Mouse (Mus musculus) MEL (cell line): Measurements from ENCODE around the gene Mocs1. TPM values are rescaled to one million over a fixed set of nuclear protein-coding genes. Genes with fewer than 3 reads are reported as not detected.
"Not testable (repeated sequence)": the region's sequence is repeated elsewhere in the genome, so short reads cannot be mapped to it uniquely, and the experiment has no call there.

Source experiments
- DNase-seq: peaks from one replicate; pipeline ENCODE4 v3.0.0; 2011; ENCODE audit warnings: low read depth, low spot score
- H3K27ac ChIP-seq: 2 replicates; pipeline ENCODE4 v1.5.1; 2012; ENCODE audit warnings: low read depth, mild to moderate bottlenecking, control low read depth, low read length, moderate library complexity; ENCODE audit not compliant: control insufficient read depth
- H3K27me3 ChIP-seq, 2 experiments: fragments of 150-350 bp in 1 of 2; sonication (generic) in 1 of 2; 2 replicates each; pipeline ENCODE4 v1.6.1; 2012; ENCODE audit warnings: low read length in 2 of 2, mild to moderate bottlenecking in 2 of 2, improper control_type of control experiment in 1 of 2, moderate library complexity in 1 of 2; ENCODE audit not compliant: insufficient read depth in 2 of 2, control insufficient read depth in 1 of 2
- H3K36me3 ChIP-seq, 2 experiments: 2 replicates each; pipeline ENCODE4 v1.6.1; 2012 to 2014; ENCODE audit warnings: low read length in 2 of 2, improper control_type of control experiment in 1 of 2, inconsistent platforms in 1 of 2, mild to moderate bottlenecking in 1 of 2; ENCODE audit not compliant: insufficient read depth in 2 of 2, control insufficient read depth in 1 of 2
- H3K4me1 ChIP-seq, 2 experiments: fragments of 150-350 bp in 1 of 2; sonication (generic) in 1 of 2; 2 replicates each; pipeline ENCODE4 v1.6.1; 2012; ENCODE audit warnings: low read length in 2 of 2, improper control_type of control experiment in 1 of 2, mild to moderate bottlenecking in 1 of 2; ENCODE audit not compliant: insufficient read depth in 2 of 2, control insufficient read depth in 1 of 2
- H3K4me3 ChIP-seq, 2 experiments: fragments of 150-350 bp in 1 of 2; sonication (generic) in 1 of 2; 2 replicates each; pipeline ENCODE4 v1.5.1; 2012; ENCODE audit warnings: low read depth in 2 of 2, low read length in 2 of 2, mild to moderate bottlenecking in 2 of 2, moderate library complexity in 2 of 2, control low read depth in 1 of 2, improper control_type of control experiment in 1 of 2; ENCODE audit not compliant: control insufficient read depth in 1 of 2, insufficient read depth in 1 of 2
- H3K79me2 ChIP-seq: 2 replicates; pipeline ENCODE4 v1.6.1; 2012; ENCODE audit warnings: mild to moderate bottlenecking, low read length, moderate library complexity; ENCODE audit not compliant: control insufficient read depth, poor library complexity, insufficient read depth
- H3K9ac ChIP-seq: 2 replicates; pipeline ENCODE4 v1.6.1; 2012; ENCODE audit warnings: low read depth, mild to moderate bottlenecking, control low read depth, low read length, moderate library complexity; ENCODE audit not compliant: control insufficient read depth, poor library complexity, severe bottlenecking
- H3K9me3 ChIP-seq: fragments of 150-350 bp; sonication (generic); replicated peaks from 2 replicates; pipeline ENCODE4 v1.6.1; 2012; ENCODE audit warnings: mild to moderate bottlenecking, low read length, improper control_type of control experiment, moderate library complexity; ENCODE audit not compliant: insufficient read depth
- BHLHE40 ChIP-seq: IDR thresholded peaks from 2 replicates; pipeline ENCODE4 v1.6.1; 2012; ENCODE audit warnings: low read depth, mild to moderate bottlenecking, inconsistent platforms, low read length, improper control_type of control experiment, borderline replicate concordance
- CTCF ChIP-seq, 3 experiments: IDR thresholded peaks in 2 of 3; conservative IDR thresholded peaks in 1 of 3; 2 replicates each; pipeline ENCODE4 v1.5.1; 2011 to 2012; ENCODE audit warnings: low read length in 3 of 3, low read depth in 2 of 3, mild to moderate bottlenecking in 2 of 3, improper control_type of control experiment in 1 of 3, inconsistent platforms in 1 of 3, mixed read lengths in 1 of 3, moderate library complexity in 1 of 3; ENCODE audit not compliant: control insufficient read depth in 1 of 3, insufficient read depth in 1 of 3, poor library complexity in 1 of 3, severe bottlenecking in 1 of 3
- E2F4 ChIP-seq: IDR thresholded peaks from 2 replicates; pipeline ENCODE4 v1.6.1; 2011; ENCODE audit warnings: low read depth, low read length, improper control_type of control experiment, borderline replicate concordance
- GABPA ChIP-seq: IDR thresholded peaks from 2 replicates; pipeline ENCODE4 v1.6.1; 2012; ENCODE audit warnings: low read depth, mild to moderate bottlenecking, inconsistent platforms, low read length, improper control_type of control experiment, moderate library complexity
- GATA1 ChIP-seq: IDR thresholded peaks from 2 replicates; pipeline ENCODE4 v1.6.1; 2011; ENCODE audit warnings: low read depth, low read length, improper control_type of control experiment
- HCFC1 ChIP-seq: IDR thresholded peaks from 2 replicates; pipeline ENCODE4 v1.6.1; 2012; ENCODE audit warnings: low read depth, mild to moderate bottlenecking, inconsistent platforms, low read length, improper control_type of control experiment, moderate library complexity
- JUND ChIP-seq: IDR thresholded peaks from 2 replicates; pipeline ENCODE4 v1.6.1; 2011; ENCODE audit warnings: low read depth, mild to moderate bottlenecking, improper control_type of control experiment, low read length
- KAT2A ChIP-seq: conservative IDR thresholded peaks from 2 replicates; pipeline ENCODE4 v1.6.1; 2012; ENCODE audit warnings: low read depth, low read length, improper control_type of control experiment, inconsistent platforms
- MAFK ChIP-seq: IDR thresholded peaks from 2 replicates; pipeline ENCODE4 v1.6.1; 2011; ENCODE audit warnings: low read depth, mild to moderate bottlenecking, low read length, improper control_type of control experiment, borderline replicate concordance
- MAZ ChIP-seq: IDR thresholded peaks from 2 replicates; pipeline ENCODE4 v1.6.1; 2012; ENCODE audit warnings: low read depth, mild to moderate bottlenecking, inconsistent platforms, low read length, improper control_type of control experiment
- MEF2A ChIP-seq: IDR thresholded peaks from 2 replicates; pipeline ENCODE4 v1.6.1; 2014; ENCODE audit warnings: low read depth, mild to moderate bottlenecking, inconsistent platforms, low read length, improper control_type of control experiment; ENCODE audit not compliant: poor library complexity, insufficient replicate concordance, severe bottlenecking; ENCODE audit errors: extremely low read depth
- MYB ChIP-seq: IDR thresholded peaks from 2 replicates; pipeline ENCODE4 v1.6.1; 2011; ENCODE audit warnings: mild to moderate bottlenecking, low read depth, low read length, improper control_type of control experiment
- MYC ChIP-seq: IDR thresholded peaks from 2 replicates; pipeline ENCODE4 v1.6.1; 2011; ENCODE audit warnings: low read depth, mild to moderate bottlenecking, low read length, improper control_type of control experiment, moderate library complexity
- POLR2AphosphoS2 ChIP-seq: IDR thresholded peaks from 2 replicates; pipeline ENCODE4 v1.6.1; 2011; ENCODE audit warnings: low read length, improper control_type of control experiment
- RAD21 ChIP-seq: IDR thresholded peaks from 2 replicates; pipeline ENCODE4 v1.6.1; 2011; ENCODE audit warnings: mild to moderate bottlenecking, low read depth, low read length, improper control_type of control experiment
- RCOR1 ChIP-seq: IDR thresholded peaks from 2 replicates; pipeline ENCODE4 v1.6.1; 2012; ENCODE audit warnings: low read depth, mild to moderate bottlenecking, inconsistent platforms, low read length, improper control_type of control experiment
- TAL1 ChIP-seq: IDR thresholded peaks from 2 replicates; pipeline ENCODE4 v1.6.1; 2012; ENCODE audit warnings: mild to moderate bottlenecking, inconsistent platforms, low read length, moderate library complexity, mixed read lengths
- TBP ChIP-seq: IDR thresholded peaks from 2 replicates; pipeline ENCODE4 v1.8.0; 2011; ENCODE audit warnings: low read depth, low read length, improper control_type of control experiment
- UBTF ChIP-seq: IDR thresholded peaks from 2 replicates; pipeline ENCODE4 v1.6.1; 2012; ENCODE audit warnings: low read depth, mild to moderate bottlenecking, inconsistent platforms, low read length, improper control_type of control experiment, moderate library complexity, borderline replicate concordance; ENCODE audit not compliant: insufficient read depth
- USF2 ChIP-seq, 2 experiments: IDR thresholded peaks; 2 replicates each; pipeline ENCODE4 v1.6.1; 2011 to 2012; ENCODE audit warnings: improper control_type of control experiment in 2 of 2, low read length in 2 of 2, borderline replicate concordance in 1 of 2, inconsistent platforms in 1 of 2, low read depth in 1 of 2, mild to moderate bottlenecking in 1 of 2; ENCODE audit not compliant: insufficient read depth in 1 of 2
- ZC3H11A ChIP-seq: IDR thresholded peaks from 2 replicates; pipeline ENCODE4 v1.6.1; 2012; ENCODE audit warnings: low read depth, mild to moderate bottlenecking, inconsistent platforms, low read length, improper control_type of control experiment
- ZMIZ1 ChIP-seq: IDR thresholded peaks from 2 replicates; pipeline ENCODE4 v1.6.1; 2012; ENCODE audit warnings: low read depth, mild to moderate bottlenecking, inconsistent platforms, low read length, improper control_type of control experiment, moderate library complexity
- ZNF384 ChIP-seq: IDR thresholded peaks from 2 replicates; pipeline ENCODE4 v1.6.1; 2012; ENCODE audit warnings: low read depth, mild to moderate bottlenecking, inconsistent platforms, low read length, improper control_type of control experiment
- polyA plus RNA-seq, 2 experiments: library from polyadenylated mRNA; stranded (reverse) in 1 of 2; unstranded in 1 of 2; fragments of >175 nt in 1 of 2; fragments of >200 nt in 1 of 2; gene quantifications; 2 replicates each; pipeline versions ENCODE4 v1.2.1 to v1.2.4; 2012; ENCODE audit warnings: low replicate concordance in 2 of 2, low read depth in 1 of 2; ENCODE audit not compliant: insufficient read length in 2 of 2, insufficient read depth in 1 of 2, missing spikeins in 1 of 2
- total RNA-seq: library from RNA; depleted of rRNA; stranded (reverse); fragments of 300-350 nt; gene quantifications from 2 replicates; pipeline ENCODE4 v1.2.3, GENCODE M21; 2012

The Mocs1 gene
- total and polyA plus RNA-seq, 3 experiments: 7.8 to 24.6 TPM; not detected in 1

DNA sequence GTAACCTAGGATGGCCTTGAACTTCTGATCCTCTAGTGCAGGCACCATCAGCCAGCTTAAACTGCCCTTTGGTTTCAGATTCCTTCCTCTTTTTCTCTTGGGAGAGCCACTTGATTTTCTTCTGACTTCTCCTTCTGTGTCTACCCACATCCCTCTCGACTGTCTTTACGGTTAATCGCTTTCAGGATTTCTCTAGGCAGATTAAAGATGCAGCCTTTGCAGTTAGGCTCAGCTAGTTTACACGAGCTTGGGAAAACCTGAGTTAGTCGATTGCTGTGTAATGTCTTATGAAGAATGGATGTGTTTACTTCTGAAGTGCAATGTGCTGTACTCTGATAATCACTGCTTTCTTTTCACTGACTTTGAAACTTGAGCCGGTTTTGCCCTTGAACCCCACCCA, 8.5 kb downstream of the Mocs1 start:
- Histone ChIP-seq H3K36me3 (peaks cover 2 to 30% of the 10 kb centered on the region in 2 experiments; a peak in 3 of 4 replicates), H3K4me3 (no peak overlapping the region), H3K9ac (no peak overlapping the region), H3K27me3 (no peaks in the 10 kb centered on the region), H3K27ac (no peak overlapping the region), H3K4me1 (peaks cover 12 to 43% of the 10 kb centered on the region in 2 experiments), H3K9me3 (no peaks in the 10 kb centered on the region), H3K79me2 (peaks cover 2% of the 10 kb centered on the region; the same call in 1 of the 2 replicates)
- DNase-seq: peak; percentile 58
- TF ChIP-seq GABPA: no peak
- peak; percentile 14; the same call in 1 of the 2 replicates for TF ChIP-seq TAL1

DNA sequence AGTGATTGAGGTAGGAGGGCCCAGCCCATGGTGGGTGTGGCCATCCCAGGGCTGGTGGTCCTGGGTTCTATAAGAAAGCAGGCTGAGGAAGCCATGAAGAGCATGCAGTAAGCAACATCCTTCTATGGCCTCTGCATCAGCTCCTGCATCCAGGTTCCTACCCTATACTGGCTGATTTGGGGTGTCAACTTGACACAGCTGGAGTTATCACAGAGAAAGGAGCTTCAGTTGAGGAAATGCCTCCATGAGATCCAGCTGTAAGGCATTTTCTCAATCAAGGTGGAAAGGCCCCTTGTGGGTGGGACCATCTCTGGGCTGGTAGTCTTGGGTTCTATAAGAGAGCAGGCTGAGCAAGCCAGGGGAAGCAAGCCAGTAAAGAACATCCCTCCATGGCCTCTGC, 9.1 kb downstream of the Mocs1 start:
- peaks cover 2 to 26% of the 10 kb centered on the region in 2 experiments; a peak in 3 of 4 replicates for H3K36me3 ChIP-seq
- not testable (repeated sequence) for H3K4me3 ChIP-seq, DNase-seq, H3K9me3 ChIP-seq, H3K27me3 ChIP-seq, H3K27ac ChIP-seq, H3K79me2 ChIP-seq, H3K9ac ChIP-seq
- peaks cover 12 to 38% of the 10 kb centered on the region in 2 experiments for H3K4me1 ChIP-seq

DNA sequence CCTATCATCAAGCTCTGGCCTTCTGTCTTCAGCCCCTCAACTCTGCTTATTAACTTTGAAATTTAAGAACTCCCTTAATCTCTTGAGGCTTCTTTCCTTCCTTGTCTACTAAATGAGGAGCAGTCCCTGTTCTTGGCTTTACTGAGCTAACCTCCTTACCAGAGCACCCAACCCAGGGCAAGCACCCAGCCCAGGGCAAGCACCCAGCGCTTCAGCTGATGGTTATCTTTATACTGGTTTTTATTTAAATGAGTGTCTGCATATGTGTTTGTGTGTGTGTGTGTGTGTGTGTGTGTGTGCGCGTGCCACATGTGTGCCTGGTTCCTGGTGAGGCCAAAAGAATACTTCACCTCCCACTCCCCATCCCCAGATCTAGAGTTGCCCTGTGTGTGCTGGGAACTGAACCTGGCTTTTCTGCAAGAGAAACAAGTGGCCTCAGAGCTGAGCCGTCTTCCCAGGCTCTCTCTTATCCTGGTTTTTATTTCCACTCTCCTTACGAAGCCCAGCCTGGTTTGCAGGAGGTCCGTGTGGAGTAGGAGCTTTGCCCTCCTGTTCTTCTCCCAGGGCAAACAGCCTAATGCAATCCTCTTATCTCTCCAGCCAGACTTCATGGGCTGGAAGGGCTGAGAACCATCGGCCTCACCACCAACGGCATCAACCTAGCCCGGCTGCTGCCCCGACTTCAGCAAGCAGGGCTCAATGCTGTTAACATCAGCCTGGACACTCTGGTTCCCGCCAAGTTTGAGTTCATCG, 10.8 kb downstream of the Mocs1 start:
- Histone ChIP-seq H3K36me3 (peaks cover 2 to 20% of the 10 kb centered on the region in 2 experiments; a peak in 3 of 4 replicates), H3K27ac (peak overlapping the region; percentile 69), H3K4me3 (no peak overlapping the region), H3K79me2 (no peaks in the 10 kb centered on the region), H3K9me3 (no peaks in the 10 kb centered on the region), H3K9ac (peak overlapping the region; percentile 25; the same call in 1 of the 2 replicates), H3K27me3 (no peaks in the 10 kb centered on the region), H3K4me1 (peaks cover 9 to 27% of the 10 kb centered on the region in 2 experiments)
- peak; percentile 79 for DNase-seq
- no peak for TF ChIP-seq USF2 (IDR thresholded peaks at IDR 0.05; ENCODE audit: borderline replicate concordance in 1 of 2, insufficient read depth in 1 of 2, low read depth in 1 of 2, low read length in 2 of 2)
- TF ChIP-seq ZNF384: no peak
- TF ChIP-seq POLR2AphosphoS2: no peak
- no peak for TF ChIP-seq MAZ
- no peak for TF ChIP-seq KAT2A
- 0 out of 2 replicates have a peak, but pooled peaks have one; percentile 44 for TF ChIP-seq ZMIZ1
- TF ChIP-seq CTCF (IDR thresholded peaks at IDR 0.05 in 2 of 3, conservative IDR thresholded peaks at IDR 0.05 in 1 of 3; ENCODE audit: control insufficient read depth in 1 of 3, insufficient read depth in 1 of 3, low read depth in 2 of 3, low read length in 3 of 3, poor library complexity in 1 of 3, severe bottlenecking in 1 of 3): no peak
- no peak for TF ChIP-seq MEF2A
- TF ChIP-seq GABPA: no peak
- TF ChIP-seq MAFK: no peak
- TF ChIP-seq UBTF: no peak
- TF ChIP-seq BHLHE40: no peak
- peak; percentile 70 for TF ChIP-seq GATA1
- no peak for TF ChIP-seq JUND
- 0 out of 2 replicates have a peak, but pooled peaks have one; percentile 41 for TF ChIP-seq TBP
- TF ChIP-seq RAD21: no peak
- no peak for TF ChIP-seq E2F4
- peak; percentile 45; the same call in 1 of the 2 replicates for TF ChIP-seq RCOR1
- no peak for TF ChIP-seq ZC3H11A
- TF ChIP-seq MYB: peak; percentile 57; the same call in 1 of the 2 replicates
- no peak for TF ChIP-seq MYC
- TF ChIP-seq HCFC1: no peak
